Mouse (Mus musculus): ENCODE results near the gene Hspb1.

Hspb1 gene

GRCm38 (mm10) chr5:135887675-135888102 is at the start of gene Hspb1:
Hspb1 (plus strand) TSS chr5:135887919.
- DNase-seq (ENCODE audit: low spot score): peak; percentile 81

GRCm38 (mm10) chr5:135841651-135842050 is 46.1 kb upstream of the Hspb1 start:
- DNase-seq (ENCODE audit: low spot score): no peak

- DNase-seq (ENCODE audit: low spot score): no peak
Measured at GRCm38 (mm10) chr5:135843418-135843817, 44.3 kb upstream of the Hspb1 start.

GRCm38 (mm10) chr5:135845676-135846320 is 41.9 kb upstream of the Hspb1 start:
- DNase-seq (ENCODE audit: low spot score): no peak

- no peak for DNase-seq (ENCODE audit: low spot score)
Measured at GRCm38 (mm10) chr5:135847460-135847859, 40.3 kb upstream of the Hspb1 start.

GRCm38 (mm10) chr5:135847881-135848280 is 39.8 kb upstream of the Hspb1 start:
- DNase-seq (ENCODE audit: low spot score): no peak

- DNase-seq (ENCODE audit: low spot score): no peak
Measured at GRCm38 (mm10) chr5:135851024-135851423, 36.7 kb upstream of the Hspb1 start.

GRCm38 (mm10) chr5:135851481-135851880 is 36.2 kb upstream of the Hspb1 start:
- DNase-seq (ENCODE audit: low spot score): no peak

GRCm38 (mm10) chr5:135852421-135852820 is 35.3 kb upstream of the Hspb1 start:
- DNase-seq (ENCODE audit: low spot score): no peak

GRCm38 (mm10) chr5:135853731-135854130 is 34.0 kb upstream of the Hspb1 start:
- DNase-seq (ENCODE audit: low spot score): no peak

- DNase-seq (ENCODE audit: low spot score): no peak
Measured at GRCm38 (mm10) chr5:135855156-135855555, 32.6 kb upstream of the Hspb1 start.

GRCm38 (mm10) chr5:135866662-135867061 is 21.1 kb upstream of the Hspb1 start:
- DNase-seq (ENCODE audit: low spot score): no peak

- DNase-seq (ENCODE audit: low spot score): no peak
Measured at GRCm38 (mm10) chr5:135867637-135868593, 19.8 kb upstream of the Hspb1 start.

GRCm38 (mm10) chr5:135868653-135869052 is 19.1 kb upstream of the Hspb1 start:
- no peak for DNase-seq (ENCODE audit: low spot score)

- no peak for DNase-seq (ENCODE audit: low spot score)
Measured at GRCm38 (mm10) chr5:135869661-135870423, 17.9 kb upstream of the Hspb1 start.

GRCm38 (mm10) chr5:135870505-135870904 is 17.2 kb upstream of the Hspb1 start:
- DNase-seq (ENCODE audit: low spot score): no peak

GRCm38 (mm10) chr5:135872996-135873395 is 14.7 kb upstream of the Hspb1 start:
- no peak for DNase-seq (ENCODE audit: low spot score)

- no peak for DNase-seq (ENCODE audit: low spot score)
Measured at GRCm38 (mm10) chr5:135873753-135874152, 14.0 kb upstream of the Hspb1 start.

- DNase-seq (ENCODE audit: low spot score): no peak
Measured at GRCm38 (mm10) chr5:135877180-135877579, 10.5 kb upstream of the Hspb1 start.

- no peak for DNase-seq (ENCODE audit: low spot score)
Measured at GRCm38 (mm10) chr5:135877831-135878231, 9.9 kb upstream of the Hspb1 start.

- peak; percentile 82 for DNase-seq (ENCODE audit: low spot score)
Measured at GRCm38 (mm10) chr5:135879449-135880158, 8.1 kb upstream of the Hspb1 start.

- DNase-seq (ENCODE audit: low spot score): no peak
Measured at GRCm38 (mm10) chr5:135884641-135885040, 3.1 kb upstream of the Hspb1 start.
